Mouse (Mus musculus): Measurements from ENCODE around the gene F11. TPM values are rescaled to one million over a fixed set of nuclear protein-coding genes. Genes with fewer than 3 reads are reported as not detected.

Gene F11
- polyA plus RNA-seq, 1 experiment: 0.05 TPM

GRCm38 (mm10) chr8:45201605-45202004 lies 60.2 kb downstream of the F11 start:
- DNase-seq: no peak
- Histone ChIP-seq H3K4me1 (ENCODE audit: control insufficient read depth, insufficient read depth, low read length) (no peaks in the 10 kb centered on the region), H3K4me3 (replicated peaks; ENCODE audit: extremely low read depth, low read depth, low read length) (no peak overlapping the region)
- 66% methylated on average over 5 of the region's 5 CpGs for WGBS
- TF ChIP-seq CTCF (IDR thresholded peaks at IDR 0.05; ENCODE audit: insufficient read depth, low read length): no peak
- TF ChIP-seq POLR2A (IDR thresholded peaks at IDR 0.05; ENCODE audit: borderline replicate concordance, extremely low read depth, low read depth, low read length): no peak

GRCm38 (mm10) chr8:45197294-45197693 lies 64.5 kb downstream of the F11 start:
- Histone ChIP-seq H3K4me1 (ENCODE audit: control insufficient read depth, insufficient read depth, low read length) (no peaks in the 10 kb centered on the region), H3K4me3 (replicated peaks; ENCODE audit: extremely low read depth, low read depth, low read length) (no peak overlapping the region)
- TF ChIP-seq POLR2A (IDR thresholded peaks at IDR 0.05; ENCODE audit: borderline replicate concordance, extremely low read depth, low read depth, low read length) (no peak), CTCF (IDR thresholded peaks at IDR 0.05; ENCODE audit: insufficient read depth, low read length) (no peak)
- DNase-seq: no peak
- 77% methylated on average over 5 of the region's 5 CpGs for WGBS

GRCm38 (mm10) chr8:45195954-45196526 lies 65.8 kb downstream of the F11 start:
- 76% methylated on average over 8 of the region's 8 CpGs for WGBS

More at GRCm38 (mm10) chr8:45195954-45196526, 65.8 kb downstream of the F11 start:
- TF ChIP-seq CTCF (IDR thresholded peaks at IDR 0.05; ENCODE audit: insufficient read depth, low read length) (no peak), POLR2A (IDR thresholded peaks at IDR 0.05; ENCODE audit: borderline replicate concordance, extremely low read depth, low read depth, low read length) (no peak)
- H3K4me3 ChIP-seq (replicated peaks; ENCODE audit: extremely low read depth, low read depth, low read length): no peak overlapping the region
- H3K4me1 ChIP-seq (ENCODE audit: control insufficient read depth, insufficient read depth, low read length): no peaks in the 10 kb centered on the region
- no peak for DNase-seq

Other genes with a start within 250 kb of the F11 start
- not detected in 2 replicates for gene Mtnr1a, start 192.9 kb downstream of the F11 start, polyA plus RNA-seq (2012; rRNA removed)
- gene Klkb1, start 32.8 kb upstream of the F11 start, polyA plus RNA-seq (2012; rRNA removed): 0.16 and 0.19 TPM in 2 replicates
- 0.11 TPM in 1 of 2 replicates, not detected in the other for gene Gm45753, start 46.4 kb upstream of the F11 start, polyA plus RNA-seq (2012; rRNA removed)
- 7.4 and 9.7 TPM in 2 replicates for gene Cyp4v3, start 71.2 kb upstream of the F11 start, polyA plus RNA-seq (2012; rRNA removed)
- gene Fam149a, start 120.3 kb upstream of the F11 start, polyA plus RNA-seq (2012; rRNA removed): 10.7 and 10.9 TPM in 2 replicates
- gene Tlr3, start 149.0 kb upstream of the F11 start, polyA plus RNA-seq (2012; rRNA removed): 5.3 and 6.8 TPM in 2 replicates
- gene Sorbs2, start 245.8 kb upstream of the F11 start, polyA plus RNA-seq (2012; rRNA removed): 6.5 and 10.1 TPM in 2 replicates

All from lung, adult 2 months (tissue).